Mouse (Mus musculus) kidney, postnatal 0 days (tissue): ENCODE results near the gene Zdhhc14. TPM values are rescaled to one million over a fixed set of nuclear protein-coding genes. Genes with fewer than 3 reads are reported as not detected.

Experiments
- ATAC-seq: fragments of 200-750 bp; cut with Nextera tagmentation; replicated peaks from 2 replicates; pipeline ENCODE4 v1.8.0; 2017; ENCODE audit warnings: low read depth, moderate number of reproducible peaks, moderate TSS enrichment, moderate library complexity; ENCODE audit not compliant: low FRiP score
- DNase-seq: peaks from one replicate; pipeline ENCODE4 v3.0.0-alpha.2; 2016; ENCODE audit warnings: low spot score
- H3K27ac ChIP-seq: fragments of 300-500 bp; sonication (generic); 2 replicates; pipeline ENCODE4 v1.5.1; 2014; ENCODE audit warnings: mild to moderate bottlenecking
- H3K27me3 ChIP-seq: fragments of 300-500 bp; sonication (generic); 2 replicates; pipeline ENCODE4 v1.6.1; 2014; ENCODE audit warnings: low read length, mixed read lengths; ENCODE audit not compliant: insufficient read depth
- H3K36me3 ChIP-seq: fragments of 300-500 bp; sonication (generic); 2 replicates; pipeline ENCODE4 v1.6.1; 2014; ENCODE audit warnings: low read length, mixed read lengths; ENCODE audit not compliant: insufficient read depth
- H3K4me1 ChIP-seq: fragments of 300-500 bp; sonication (generic); replicated peaks from 2 replicates; pipeline ENCODE4 v1.6.1; 2014; ENCODE audit warnings: antibody characterized with exemption, low read length, mixed read lengths; ENCODE audit not compliant: insufficient read depth
- H3K4me2 ChIP-seq: fragments of 300-500 bp; sonication (generic); 2 replicates; pipeline ENCODE4 v1.6.1; 2014; ENCODE audit warnings: mild to moderate bottlenecking, low read length, moderate library complexity, mixed read lengths
- H3K4me3 ChIP-seq: fragments of 300-500 bp; sonication (generic); replicated peaks from 2 replicates; pipeline ENCODE4 v1.5.1; 2014; ENCODE audit warnings: low read depth, low read length
- H3K9ac ChIP-seq: fragments of 300-500 bp; sonication (generic); 2 replicates; pipeline ENCODE4 v1.6.1; 2014; ENCODE audit warnings: low read depth, low read length
- H3K9me3 ChIP-seq: fragments of 300-500 bp; sonication (generic); replicated peaks from 2 replicates; pipeline ENCODE4 v1.6.1; 2016; ENCODE audit warnings: low read length, inconsistent platforms, mixed read lengths
- CTCF ChIP-seq: IDR thresholded peaks from 2 replicates; pipeline ENCODE4 v1.5.1; 2016; ENCODE audit warnings: antibody characterized with exemption, low read depth, mild to moderate bottlenecking, moderate library complexity
- WGBS: fragments of 180-500 bp; shearing (Covaris S2); extraction: QIAGEN DNeasy Blood & Tissue Kit; methylation state at CpG from one replicate; pipeline ENCODE4 v1.1.7; 2014; 5-methylcytosine and 5-hydroxymethylcytosine counted together
- polyA plus RNA-seq: library from polyadenylated mRNA; unstranded; fragments of >200 nt; fragmentation: Nextera tagmentation; extraction: Ambion mirVana; gene quantifications from 2 replicates; pipeline ENCODE4 v1.2.1, GENCODE M21; 2015

Zdhhc14 gene
- polyA plus RNA-seq, 1 experiment from 2014 or later, result 5.3 TPM

DNA sequence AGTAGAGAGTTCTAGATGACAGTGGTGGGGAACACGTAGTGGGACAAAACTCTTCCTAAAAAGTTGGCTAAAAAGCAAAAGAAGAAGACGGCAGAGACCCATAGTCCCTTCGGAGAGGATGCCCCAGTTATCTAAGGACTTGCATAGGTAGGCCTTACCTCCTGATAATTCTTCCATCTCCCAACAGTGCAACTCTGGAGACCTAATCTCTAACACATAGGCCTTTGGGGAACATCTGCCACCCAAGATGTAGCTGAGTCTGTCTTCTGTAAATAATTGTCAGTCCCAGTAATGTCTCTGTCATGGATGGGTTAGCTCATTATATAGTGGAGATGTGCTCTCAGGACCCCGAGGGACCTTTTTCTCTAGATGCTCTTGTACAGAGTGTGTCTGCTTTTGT, 6.6 kb downstream of the Zdhhc14 start:
- Histone ChIP-seq H3K27ac (no peak overlapping the region), H3K36me3 (no peaks in the 10 kb centered on the region), H3K4me1 (0 out of 2 replicates have a peak, but pooled peaks cover 2% of the 10 kb centered on the region), H3K9ac (no peak overlapping the region), H3K4me3 (no peak overlapping the region), H3K9me3 (no peaks in the 10 kb centered on the region), H3K4me2 (no peak overlapping the region), H3K27me3 (no peaks in the 10 kb centered on the region)
- ATAC-seq (no peak), DNase-seq (no peak)
- 82% methylated on average over 4 of the region's 4 CpGs for WGBS
- no peak for TF ChIP-seq CTCF

DNA sequence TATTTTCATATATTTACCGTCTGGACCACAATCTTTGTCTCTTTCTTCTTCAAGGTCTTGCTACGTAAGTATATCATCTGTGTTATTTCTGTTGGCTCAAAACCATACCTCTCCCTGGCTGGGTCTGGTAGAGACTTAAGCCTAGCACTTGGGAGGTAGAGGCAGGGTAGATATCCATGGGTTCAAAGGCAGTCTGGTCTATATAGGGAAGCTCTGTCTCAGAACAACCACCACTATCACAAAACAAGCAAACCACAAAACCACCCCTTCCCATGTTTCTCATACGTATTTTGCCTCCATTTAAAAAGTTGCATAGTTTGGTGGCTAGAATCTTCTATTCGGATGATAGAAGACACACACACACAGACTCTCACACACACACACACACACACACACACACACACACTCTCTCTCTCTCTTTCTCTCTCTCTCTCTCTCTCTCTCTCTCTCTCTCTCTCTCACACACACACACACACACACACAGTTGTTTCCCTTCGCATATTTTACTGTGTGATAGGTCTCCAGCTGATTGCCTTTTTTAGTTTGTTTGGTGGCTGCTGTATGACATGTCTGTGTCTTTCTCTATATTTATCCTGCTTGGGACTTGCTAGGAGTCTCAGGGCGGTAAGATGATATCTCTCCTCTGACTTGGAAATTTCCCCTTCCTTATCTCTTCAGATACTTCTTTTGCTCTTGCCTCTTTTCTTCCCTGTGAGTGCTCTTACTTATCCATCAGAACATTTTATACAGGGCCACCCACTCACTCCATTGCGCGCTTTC, 11.8 kb downstream of the Zdhhc14 start:
- no peak for TF ChIP-seq CTCF
- ATAC-seq, result no peak
- 85% methylated on average over 8 of the region's 8 CpGs for WGBS

DNA sequence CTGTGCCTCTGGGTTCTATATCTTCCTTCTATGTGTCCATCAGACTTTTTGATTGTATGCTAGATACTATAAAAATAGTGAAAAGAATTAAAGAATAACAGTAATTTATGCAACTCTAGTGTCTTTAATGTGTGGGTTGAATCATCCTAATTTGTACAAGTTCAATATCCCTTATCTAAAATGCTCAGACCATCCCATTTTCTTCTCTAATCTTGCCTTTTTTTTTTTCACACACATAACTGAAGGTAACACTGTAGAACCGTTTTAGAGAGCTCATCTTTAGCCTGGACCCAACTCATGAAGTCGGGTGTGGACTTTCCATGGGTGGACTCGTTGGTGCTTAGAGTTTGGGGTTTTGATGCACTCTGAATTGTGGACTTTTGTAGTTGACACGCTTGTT, 12.6 kb downstream of the Zdhhc14 start:
- Histone ChIP-seq H3K4me2 (no peak overlapping the region), H3K36me3 (no peaks in the 10 kb centered on the region), H3K27me3 (no peaks in the 10 kb centered on the region), H3K4me3 (no peak overlapping the region), H3K9ac (no peak overlapping the region), H3K4me1 (no peaks in the 10 kb centered on the region), H3K27ac (no peak overlapping the region), H3K9me3 (no peaks in the 10 kb centered on the region)
- no peak for TF ChIP-seq CTCF
- 86% methylated on average over 4 of the region's 4 CpGs for WGBS
- no peak for DNase-seq
- no peak for ATAC-seq

More for the DNA sequence above, 11.8 kb downstream of the Zdhhc14 start:
- Histone ChIP-seq H3K4me3 (no peak overlapping the region), H3K9me3 (no peaks in the 10 kb centered on the region), H3K9ac (no peak overlapping the region), H3K27ac (no peak overlapping the region), H3K4me1 (no peaks in the 10 kb centered on the region), H3K36me3 (no peaks in the 10 kb centered on the region), H3K4me2 (no peak overlapping the region), H3K27me3 (no peaks in the 10 kb centered on the region)
- no peak for DNase-seq

DNA sequence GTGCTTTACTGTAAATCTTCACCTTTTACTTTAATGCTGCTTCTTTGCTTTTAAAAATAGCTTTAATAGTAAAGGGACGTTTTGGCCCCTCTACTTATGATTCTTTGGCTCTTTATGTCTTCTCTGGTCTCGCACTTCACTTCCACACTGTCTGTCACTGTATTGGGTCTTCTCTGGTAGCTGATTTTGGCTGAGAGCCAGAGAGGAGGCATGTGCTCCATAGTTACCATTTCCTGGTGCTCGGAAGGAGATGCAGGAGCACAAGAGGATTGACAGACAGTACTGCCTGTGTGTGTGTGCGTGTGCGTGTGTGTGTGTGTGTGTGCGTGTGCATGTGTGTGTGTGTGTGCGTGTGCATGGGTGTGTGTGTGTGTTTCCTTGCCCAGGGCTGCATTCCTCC, 14.2 kb downstream of the Zdhhc14 start:
- Histone ChIP-seq H3K36me3 (no peaks in the 10 kb centered on the region), H3K4me3 (no peak overlapping the region), H3K27me3 (no peaks in the 10 kb centered on the region), H3K9me3 (no peaks in the 10 kb centered on the region), H3K4me2 (no peak overlapping the region), H3K27ac (no peak overlapping the region), H3K9ac (no peak overlapping the region), H3K4me1 (no peaks in the 10 kb centered on the region)
- DNase-seq, result peak; percentile 63
- WGBS, result 47% methylated on average over 7 of the region's 7 CpGs
- no peak for ATAC-seq
- TF ChIP-seq CTCF, result no peak

DNA sequence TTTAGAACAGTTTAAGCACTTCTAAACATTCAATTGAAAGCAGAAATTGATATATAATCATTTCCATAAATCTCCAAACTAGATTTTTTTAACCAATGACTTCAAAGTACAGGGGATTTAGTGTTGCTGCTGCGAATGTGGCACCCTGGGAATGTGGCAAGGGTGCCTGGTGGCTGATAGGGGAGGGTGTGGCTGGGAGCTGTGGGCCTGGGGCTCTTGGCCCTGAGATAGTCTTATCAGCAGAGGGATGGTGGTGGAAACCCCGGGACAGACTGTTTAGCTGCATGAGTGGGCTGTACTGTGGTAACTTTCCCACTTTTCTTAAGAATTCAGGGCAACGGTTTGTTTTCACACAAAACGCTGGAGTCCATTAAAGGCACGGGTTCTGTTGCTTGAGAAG, 14.6 kb downstream of the Zdhhc14 start:
- no peak overlapping the region for H3K4me2 ChIP-seq
- 54% methylated on average over 5 of the region's 5 CpGs for WGBS
- no peaks in the 10 kb centered on the region for H3K4me1 ChIP-seq
- H3K4me3 ChIP-seq, result no peak overlapping the region
- no peaks in the 10 kb centered on the region for H3K36me3 ChIP-seq
- H3K27ac ChIP-seq, result no peak overlapping the region
- H3K27me3 ChIP-seq, result no peaks in the 10 kb centered on the region
- no peak for TF ChIP-seq CTCF
- no peak overlapping the region for H3K9ac ChIP-seq
- no peaks in the 10 kb centered on the region for H3K9me3 ChIP-seq
- DNase-seq (no peak), ATAC-seq (no peak)

DNA sequence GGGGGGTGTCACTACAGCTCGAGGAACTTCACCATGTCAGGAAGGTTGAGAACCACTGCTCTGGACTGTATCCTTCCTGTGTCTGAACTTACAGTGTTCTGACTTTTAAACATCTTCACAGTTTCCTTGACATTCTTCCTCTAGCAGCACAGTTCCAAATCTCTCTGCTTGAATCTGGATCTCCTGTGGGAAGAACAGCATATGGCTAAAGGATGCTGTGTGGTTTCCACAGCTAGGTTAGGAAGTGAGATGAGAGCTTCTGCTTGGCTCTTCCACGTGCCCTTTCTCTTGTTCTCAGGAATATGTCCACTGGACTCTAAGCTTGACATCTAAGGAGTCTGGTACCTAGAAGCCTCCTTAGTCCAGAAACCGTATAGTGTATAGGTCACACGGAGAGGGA, 15.7 kb downstream of the Zdhhc14 start:
- no peak for TF ChIP-seq CTCF
- Histone ChIP-seq H3K27ac (no peak overlapping the region), H3K36me3 (no peaks in the 10 kb centered on the region), H3K4me1 (no peaks in the 10 kb centered on the region), H3K27me3 (no peaks in the 10 kb centered on the region), H3K9ac (no peak overlapping the region), H3K4me3 (no peak overlapping the region), H3K9me3 (no peaks in the 10 kb centered on the region), H3K4me2 (no peak overlapping the region)
- no peak for ATAC-seq
- DNase-seq, result no peak
- WGBS, result 83% methylated on average over 4 of the region's 4 CpGs

DNA sequence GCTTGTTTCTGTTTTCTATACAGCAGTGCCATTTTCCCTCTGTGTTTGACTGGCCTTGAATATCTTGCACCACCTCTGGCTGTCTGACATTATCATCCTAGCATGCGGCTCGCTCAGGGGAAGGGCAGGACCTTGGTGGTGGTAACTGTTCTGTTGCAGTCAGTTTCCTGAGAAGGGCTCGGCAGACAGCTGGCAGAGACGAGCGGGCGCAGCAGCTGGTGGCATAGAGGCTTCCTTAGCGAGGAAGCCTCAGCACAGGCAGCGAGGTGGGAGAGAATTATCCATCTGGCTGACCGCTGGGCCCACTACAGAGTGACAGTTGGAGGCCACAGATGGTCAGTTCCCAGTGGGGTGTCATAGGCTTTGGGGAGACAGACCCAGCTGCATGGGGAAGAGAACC, 18.2 kb downstream of the Zdhhc14 start:
- no peaks in the 10 kb centered on the region for H3K27me3 ChIP-seq
- no peaks in the 10 kb centered on the region for H3K36me3 ChIP-seq
- no peaks in the 10 kb centered on the region for H3K9me3 ChIP-seq
- H3K27ac ChIP-seq, result no peak overlapping the region
- H3K4me2 ChIP-seq, result no peak overlapping the region
- ATAC-seq, result no peak
- no peak overlapping the region for H3K9ac ChIP-seq
- no peak for DNase-seq
- no peak for TF ChIP-seq CTCF
- H3K4me3 ChIP-seq, result no peak overlapping the region
- 84% methylated on average over 9 of the region's 9 CpGs for WGBS
- H3K4me1 ChIP-seq, result no peaks in the 10 kb centered on the region
